Mouse (Mus musculus) liver, embryonic 16.5 days (tissue): Measurements from ENCODE around the gene Atp2a1. TPM values are rescaled to one million over a fixed set of nuclear protein-coding genes. Genes with fewer than 3 reads are reported as not detected.

ENCODE experiments used
- ATAC-seq: fragments of 200-750 bp; cut with Nextera tagmentation; 2 replicates; pipeline ENCODE4 v1.8.0; 2017; ENCODE audit warnings: low read depth, mild to moderate bottlenecking, moderate number of reproducible peaks, moderate library complexity
- H3K27ac ChIP-seq: fragments of 300-500 bp; sonication (generic); 2 replicates; pipeline ENCODE4 v1.5.1; 2014; ENCODE audit warnings: mild to moderate bottlenecking, low read length
- H3K27me3 ChIP-seq: fragments of 300-500 bp; sonication (generic); 2 replicates; pipeline ENCODE4 v1.6.1; 2014; ENCODE audit warnings: low read depth, low read length, mixed read lengths; ENCODE audit not compliant: control insufficient read depth, insufficient read depth
- H3K36me3 ChIP-seq: fragments of 300-500 bp; sonication (generic); 2 replicates; pipeline ENCODE4 v1.6.1; 2014; ENCODE audit warnings: mild to moderate bottlenecking; ENCODE audit not compliant: control insufficient read depth, insufficient read depth
- H3K4me1 ChIP-seq: fragments of 300-500 bp; sonication (generic); 2 replicates; pipeline ENCODE4 v1.6.1; 2014; ENCODE audit warnings: low read depth, low read length, mixed read lengths; ENCODE audit not compliant: control insufficient read depth
- H3K4me2 ChIP-seq: fragments of 300-500 bp; sonication (generic); 2 replicates; pipeline ENCODE4 v1.6.1; 2014; ENCODE audit warnings: low read depth, low read length, mixed read lengths
- H3K4me3 ChIP-seq: fragments of 300-500 bp; sonication (generic); 2 replicates; pipeline ENCODE4 v1.5.1; 2014; ENCODE audit warnings: low read depth, mild to moderate bottlenecking, low read length
- H3K9ac ChIP-seq: fragments of 300-500 bp; sonication (generic); 2 replicates; pipeline ENCODE4 v1.6.1; 2014; ENCODE audit warnings: low read depth, low read length
- H3K9me3 ChIP-seq: fragments of 300-500 bp; sonication (generic); replicated peaks from 2 replicates; pipeline ENCODE4 v1.6.1; 2016; ENCODE audit warnings: low read length; ENCODE audit not compliant: control insufficient read depth
- WGBS: fragments of 180-500 bp; shearing (Covaris S2); extraction: QIAGEN DNeasy Blood & Tissue Kit; methylation state at CpG from one replicate; pipeline ENCODE4 v1.1.7; 2014; ENCODE audit not compliant: insufficient replicate concordance; 5-methylcytosine and 5-hydroxymethylcytosine counted together
- polyA plus RNA-seq: library from polyadenylated mRNA; unstranded; fragments of >200 nt; fragmentation: Nextera tagmentation; extraction: Ambion mirVana; gene quantifications from 2 replicates; pipeline ENCODE4 v1.2.1, GENCODE M21; 2015

The Atp2a1 gene
- polyA plus RNA-seq, 1 experiment from 2014 or later, result 22.0 TPM

GRCm38 (mm10) chr7:126449991-126450390 lies 12.9 kb downstream of the Atp2a1 start:
- Histone ChIP-seq H3K4me2 (no peak overlapping the region), H3K36me3 (no peaks in the 10 kb centered on the region), H3K9ac (no peak overlapping the region), H3K4me1 (no peaks in the 10 kb centered on the region), H3K4me3 (no peak overlapping the region), H3K27ac (no peak overlapping the region), H3K27me3 (no peaks in the 10 kb centered on the region), H3K9me3 (no peaks in the 10 kb centered on the region)
- ATAC-seq, result no peak
- 76% methylated on average over 18 of the region's 18 CpGs for WGBS

GRCm38 (mm10) chr7:126448481-126448880 lies 14.4 kb downstream of the Atp2a1 start:
- WGBS, result 66% methylated on average over 19 of the region's 19 CpGs
- ATAC-seq, result no peak
- no peak overlapping the region for H3K9ac ChIP-seq
- no peak overlapping the region for H3K4me2 ChIP-seq
- H3K27ac ChIP-seq, result no peak overlapping the region
- no peaks in the 10 kb centered on the region for H3K27me3 ChIP-seq
- H3K9me3 ChIP-seq, result no peaks in the 10 kb centered on the region
- no peak overlapping the region for H3K4me3 ChIP-seq
- H3K36me3 ChIP-seq, result no peaks in the 10 kb centered on the region
- H3K4me1 ChIP-seq, result no peaks in the 10 kb centered on the region

DNA sequence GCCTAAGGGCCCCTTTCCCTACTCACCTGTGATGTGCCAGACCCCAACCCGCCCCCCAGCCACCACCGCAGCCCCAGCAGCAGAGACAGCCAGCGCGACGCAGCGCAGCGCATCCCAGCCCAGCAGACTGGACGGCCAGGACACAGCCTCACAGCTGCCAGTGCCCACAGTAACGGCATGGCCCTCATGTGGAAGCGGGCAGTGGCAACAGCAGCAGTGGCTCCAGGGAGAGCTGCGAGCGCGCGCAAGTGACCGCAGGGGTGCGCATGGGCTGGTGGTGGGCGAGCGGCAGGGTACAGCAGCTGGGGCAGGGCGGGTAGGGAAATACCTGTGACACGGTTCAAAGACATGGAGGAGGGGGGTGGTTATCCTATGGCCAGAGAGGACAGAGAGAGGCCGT lies 16.7 kb downstream of the Atp2a1 start:
- H3K27me3 ChIP-seq, result no peaks in the 10 kb centered on the region
- H3K36me3 ChIP-seq, result no peaks in the 10 kb centered on the region
- ATAC-seq, result no peak
- H3K4me1 ChIP-seq, result no peaks in the 10 kb centered on the region
- WGBS, result 87% methylated on average over 21 of the region's 21 CpGs
- no peak overlapping the region for H3K9ac ChIP-seq
- no peaks in the 10 kb centered on the region for H3K9me3 ChIP-seq
- no peak overlapping the region for H3K27ac ChIP-seq
- no peak overlapping the region for H3K4me3 ChIP-seq
- H3K4me2 ChIP-seq, result no peak overlapping the region

- WGBS, result 81% methylated on average over 15 of the region's 15 CpGs
- Histone ChIP-seq H3K9me3 (no peaks in the 10 kb centered on the region), H3K27ac (no peak overlapping the region), H3K27me3 (no peaks in the 10 kb centered on the region), H3K9ac (no peak overlapping the region), H3K4me2 (no peak overlapping the region), H3K36me3 (no peaks in the 10 kb centered on the region), H3K4me3 (no peak overlapping the region), H3K4me1 (no peaks in the 10 kb centered on the region)
- ATAC-seq, result no peak
Observed at GRCm38 (mm10) chr7:126445104-126445815, 17.6 kb downstream of the Atp2a1 start.

DNA sequence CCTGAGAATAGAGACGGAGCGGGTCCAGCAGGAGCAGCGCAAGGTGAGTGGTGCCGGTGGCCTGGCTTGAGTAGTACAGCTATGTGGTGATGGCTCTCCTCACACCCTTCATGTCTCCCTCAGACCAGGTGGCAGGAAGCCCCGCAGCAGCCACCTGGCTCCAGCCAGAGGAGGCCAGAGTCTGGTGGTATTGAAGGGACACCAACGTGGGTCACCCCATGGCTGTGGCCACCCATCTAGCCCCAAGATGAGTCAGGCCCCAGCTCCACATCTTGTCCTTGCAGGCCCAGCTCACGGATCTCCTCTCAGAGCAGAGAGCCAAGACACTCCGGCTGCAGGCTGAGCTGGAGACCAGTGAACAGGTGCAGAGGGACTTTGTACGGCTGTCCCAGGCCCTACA lies 18.4 kb downstream of the Atp2a1 start:
- WGBS, result 84% methylated on average over 9 of the region's 9 CpGs
- Histone ChIP-seq H3K4me2 (no peak overlapping the region), H3K36me3 (no peaks in the 10 kb centered on the region), H3K4me1 (no peaks in the 10 kb centered on the region), H3K9ac (no peak overlapping the region), H3K27me3 (no peaks in the 10 kb centered on the region), H3K9me3 (no peaks in the 10 kb centered on the region), H3K27ac (no peak overlapping the region), H3K4me3 (no peak overlapping the region)
- no peak for ATAC-seq

GRCm38 (mm10) chr7:126443997-126444396 lies 18.9 kb downstream of the Atp2a1 start:
- 78% methylated on average over 10 of the region's 10 CpGs for WGBS

DNA sequence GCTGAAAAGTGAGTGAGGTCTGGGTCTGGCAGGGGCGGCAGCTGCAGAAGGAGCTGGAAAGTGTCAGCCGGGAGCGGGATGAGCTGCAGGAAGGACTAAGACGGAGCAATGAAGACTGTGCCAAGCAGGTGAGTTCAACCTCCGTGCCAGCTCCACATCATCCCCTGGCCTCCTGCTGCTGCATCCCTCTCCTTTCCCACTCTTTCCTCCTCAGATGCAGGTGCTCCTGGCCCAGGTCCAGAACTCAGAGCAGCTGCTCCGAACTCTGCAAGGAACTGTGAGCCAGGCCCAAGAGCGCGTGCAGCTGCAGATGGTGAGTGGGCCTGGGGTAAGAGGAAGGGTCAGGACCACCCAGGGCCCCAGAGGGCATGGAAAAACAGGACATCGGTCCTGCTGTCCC lies 22.8 kb downstream of the Atp2a1 start:
- Histone ChIP-seq H3K27me3 (no peaks in the 10 kb centered on the region), H3K27ac (no peak overlapping the region), H3K4me2 (no peak overlapping the region), H3K4me1 (no peaks in the 10 kb centered on the region), H3K9ac (no peak overlapping the region), H3K9me3 (no peaks in the 10 kb centered on the region), H3K36me3 (no peaks in the 10 kb centered on the region), H3K4me3 (no peak overlapping the region)
- no peak for ATAC-seq
- 86% methylated on average over 9 of the region's 9 CpGs for WGBS

More at GRCm38 (mm10) chr7:126443997-126444396, 18.9 kb downstream of the Atp2a1 start:
- H3K27me3 ChIP-seq, result no peaks in the 10 kb centered on the region
- no peak overlapping the region for H3K27ac ChIP-seq
- no peaks in the 10 kb centered on the region for H3K9me3 ChIP-seq
- H3K36me3 ChIP-seq, result no peaks in the 10 kb centered on the region
- no peaks in the 10 kb centered on the region for H3K4me1 ChIP-seq
- H3K4me3 ChIP-seq, result no peak overlapping the region
- no peak overlapping the region for H3K9ac ChIP-seq
- H3K4me2 ChIP-seq, result no peak overlapping the region
- ATAC-seq, result no peak

DNA sequence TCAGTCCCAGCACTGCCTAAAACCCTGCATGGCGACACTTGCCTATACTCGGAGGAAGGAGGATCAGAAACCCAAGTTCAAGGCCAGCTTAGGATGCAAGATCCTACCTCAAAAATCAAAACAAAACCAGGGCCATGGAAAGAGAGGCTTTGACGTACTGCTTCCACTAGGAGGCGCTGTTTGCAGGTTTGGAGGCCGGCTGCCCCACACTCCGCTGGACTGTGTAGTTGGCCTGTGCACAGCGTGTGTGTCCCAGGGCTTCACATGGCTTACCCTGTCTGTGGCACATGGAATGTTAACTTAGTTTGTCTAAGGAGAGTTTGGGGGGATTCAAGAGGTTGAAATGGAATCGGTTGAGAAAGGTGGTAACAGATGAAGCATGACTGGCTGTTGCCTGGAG lies 26.1 kb downstream of the Atp2a1 start:
- Histone ChIP-seq H3K4me1 (no peaks in the 10 kb centered on the region), H3K9ac (no peak overlapping the region), H3K9me3 (no peaks in the 10 kb centered on the region), H3K27me3 (no peaks in the 10 kb centered on the region), H3K36me3 (no peaks in the 10 kb centered on the region; the same call in 1 of the 2 replicates), H3K27ac (no peak overlapping the region), H3K4me2 (no peak overlapping the region), H3K4me3 (no peak overlapping the region)
- no peak for ATAC-seq
- 16% methylated on average over 8 of the region's 8 CpGs for WGBS

DNA sequence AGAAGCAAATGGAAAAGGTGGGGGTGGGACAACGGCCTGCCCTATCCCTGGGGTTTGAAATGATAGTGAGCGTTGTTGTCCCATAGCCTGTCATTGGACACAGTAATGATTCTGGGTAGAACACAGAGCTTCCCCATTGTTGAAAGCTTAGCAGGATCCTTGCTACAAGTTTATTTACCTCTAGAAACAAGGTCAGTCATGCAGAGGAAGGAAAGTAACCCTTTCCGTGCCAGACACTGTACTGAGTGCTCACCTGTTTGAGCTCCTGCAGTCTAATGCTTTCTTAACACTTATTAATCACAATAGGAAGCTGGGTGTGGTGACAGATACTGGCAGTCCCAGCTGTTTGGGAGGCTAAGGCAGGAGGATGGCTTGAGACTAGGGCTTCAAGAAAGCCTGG lies 27.1 kb downstream of the Atp2a1 start:
- no peak for ATAC-seq
- Histone ChIP-seq H3K27me3 (no peaks in the 10 kb centered on the region), H3K4me2 (no peak overlapping the region), H3K36me3 (no peaks in the 10 kb centered on the region; the same call in 1 of the 2 replicates), H3K9ac (no peak overlapping the region), H3K4me1 (no peaks in the 10 kb centered on the region), H3K9me3 (no peaks in the 10 kb centered on the region), H3K27ac (no peak overlapping the region), H3K4me3 (no peak overlapping the region)
- WGBS, result 67% methylated on average over 3 of the region's 3 CpGs
